Mouse (Mus musculus) forebrain, embryonic 15.5 days (tissue): ENCODE measurements around the gene Zfp966. TPM values are rescaled to one million over a fixed set of nuclear protein-coding genes. Genes with fewer than 3 reads are reported as not detected.
"Not testable (repeated sequence)": the region's sequence is repeated elsewhere in the genome, so short reads cannot be mapped to it uniquely, and the experiment has no call there.

ENCODE experiments used
- ATAC-seq: fragments of 200-750 bp; cut with Nextera tagmentation; replicated peaks from 2 replicates; pipeline ENCODE4 v1.8.0; 2017; ENCODE audit warnings: mild to moderate bottlenecking, moderate TSS enrichment, moderate library complexity
- H3K27ac ChIP-seq: fragments of 300-500 bp; sonication (generic); replicated peaks from 2 replicates; pipeline ENCODE4 v1.5.1; 2015; ENCODE audit warnings: mild to moderate bottlenecking, inconsistent platforms
- H3K27me3 ChIP-seq: fragments of 300-500 bp; sonication (generic); 2 replicates; pipeline ENCODE4 v1.6.1; 2015; ENCODE audit warnings: inconsistent platforms
- H3K36me3 ChIP-seq: fragments of 300-500 bp; sonication (generic); 2 replicates; pipeline ENCODE4 v1.6.1; 2015; ENCODE audit warnings: mild to moderate bottlenecking, inconsistent platforms
- H3K4me1 ChIP-seq: fragments of 300-500 bp; sonication (generic); 2 replicates; pipeline ENCODE4 v1.6.1; 2015; ENCODE audit warnings: inconsistent platforms
- H3K4me2 ChIP-seq: fragments of 300-500 bp; sonication (generic); replicated peaks from 2 replicates; pipeline ENCODE4 v1.6.1; 2015; ENCODE audit warnings: mild to moderate bottlenecking, inconsistent platforms
- H3K4me3 ChIP-seq: fragments of 300-500 bp; sonication (generic); 2 replicates; pipeline ENCODE4 v1.5.1; 2015; ENCODE audit warnings: mild to moderate bottlenecking, inconsistent platforms
- H3K9ac ChIP-seq: fragments of 300-500 bp; sonication (generic); replicated peaks from 2 replicates; pipeline ENCODE4 v1.6.1; 2015; ENCODE audit warnings: mild to moderate bottlenecking, inconsistent platforms
- H3K9me3 ChIP-seq: fragments of 300-500 bp; sonication (generic); 2 replicates; pipeline ENCODE4 v1.6.1; 2016; ENCODE audit warnings: inconsistent platforms
- WGBS: fragments of 180-500 bp; shearing (Covaris S2); methylation state at CpG from one replicate; pipeline ENCODE4 v1.1.7; 2015; ENCODE audit warnings: mixed read lengths; 5-methylcytosine and 5-hydroxymethylcytosine counted together
- polyA plus RNA-seq: library from polyadenylated mRNA; unstranded; fragments of >200 nt; fragmentation: Nextera tagmentation; extraction: Ambion mirVana; gene quantifications from 2 replicates; pipeline ENCODE4 v1.2.1, GENCODE M21; 2015

The Zfp966 gene
- 2.2 and 2.7 TPM in 2 replicates for polyA plus RNA-seq

GRCm38 (mm10) chr2:175931000-175931399 lies at the start of gene Zfp966:
TSS of gene Zfp966 (minus strand) at chr2:175931100.
- H3K27ac ChIP-seq, H3K9ac ChIP-seq, H3K36me3 ChIP-seq, H3K27me3 ChIP-seq, H3K4me2 ChIP-seq, ATAC-seq, H3K9me3 ChIP-seq, H3K4me3 ChIP-seq, H3K4me1 ChIP-seq: not testable (repeated sequence)
- no CpG with 5 or more reads among the region's 6 CpGs for WGBS

- H3K27me3 ChIP-seq, H3K9me3 ChIP-seq, H3K4me1 ChIP-seq, H3K27ac ChIP-seq, H3K4me2 ChIP-seq, H3K4me3 ChIP-seq, ATAC-seq, H3K9ac ChIP-seq, H3K36me3 ChIP-seq: not testable (repeated sequence)
- no CpG with 5 or more reads among the region's 4 CpGs for whole genome bisulfite sequencing
Observed at GRCm38 (mm10) chr2:175965031-175965430, 34.1 kb upstream of the Zfp966 start, which contains the start of gene Gm2026. TSS of gene Gm2026 (plus strand) at chr2:175965331.

GRCm38 (mm10) chr2:175869024-175869423 lies 61.9 kb downstream of the Zfp966 start, which contains the start of gene Gm6710:
TSS of gene Gm6710 (plus strand) at chr2:175869219.
- not testable (repeated sequence) for H3K4me2 ChIP-seq, H3K4me1 ChIP-seq, H3K36me3 ChIP-seq, H3K9me3 ChIP-seq, H3K4me3 ChIP-seq, H3K27ac ChIP-seq, ATAC-seq, H3K27me3 ChIP-seq, H3K9ac ChIP-seq
- WGBS = no CpG with 5 or more reads among the region's 7 CpGs

Other genes with a start within 250 kb of the Zfp966 start
- 11.1 and 11.7 TPM in 2 replicates for gene Zfp969, start 227.5 kb downstream of the Zfp966 start, polyA plus RNA-seq
- gene Gm2007, start 189.6 kb downstream of the Zfp966 start, polyA plus RNA-seq = not detected in 2 replicates
- gene Gm14288, start 130.0 kb downstream of the Zfp966 start, polyA plus RNA-seq = 3.0 and 4.4 TPM in 2 replicates
- gene Gm6710, start 61.9 kb downstream of the Zfp966 start, polyA plus RNA-seq = 27.4 and 30.1 TPM in 2 replicates
- gene Gm2026, start 34.2 kb upstream of the Zfp966 start, polyA plus RNA-seq = 17.4 and 25.5 TPM in 2 replicates
- gene Gm2004, start 218.7 kb upstream of the Zfp966 start, polyA plus RNA-seq = 0.80 and 1.6 TPM in 2 replicates